Mouse (Mus musculus) heart, adult 9 months (tissue): ENCODE measurements at regions not wholly inside any gene's neighbourhood (a gene's known extent, or its start where the extent isn't known, plus 50 kb on each side); places are given as distances from the start of the nearest gene placed in this dataset.

Experiments
- DNase-seq, 2 experiments: peaks; one replicate each; pipeline ENCODE4 v3.0.0; 2022; ENCODE audit warnings: low spot score in 2 of 2

GRCm38 (mm10) chr4:56619803-56620202 is 120.1 kb upstream of the Gm26657 start:
- DNase-seq, result no peak

GRCm38 (mm10) chr4:56619054-56619453 is 120.8 kb upstream of the Gm26657 start:
- no peak for DNase-seq

- no peak for DNase-seq
Observed at GRCm38 (mm10) chr4:56618433-56618832, 121.4 kb upstream of the Gm26657 start.

GRCm38 (mm10) chr4:56617661-56618360 is 122.1 kb upstream of the Gm26657 start:
- no peak for DNase-seq

GRCm38 (mm10) chr4:56612325-56612724 is 127.5 kb upstream of the Gm26657 start:
- DNase-seq, result peak in 1 of 2 experiments; percentile 13

GRCm38 (mm10) chr4:56611751-56612150 is 128.1 kb upstream of the Gm26657 start:
- no peak for DNase-seq

GRCm38 (mm10) chr4:56610273-56610672 is 129.6 kb upstream of the Gm26657 start:
- DNase-seq, result no peak

GRCm38 (mm10) chr4:56608701-56609100 is 131.2 kb upstream of the Gm26657 start:
- DNase-seq, result no peak

- no peak for DNase-seq
Observed at GRCm38 (mm10) chr4:56598398-56598797, 141.5 kb upstream of the Gm26657 start.

GRCm38 (mm10) chr4:56597931-56598330 is 141.9 kb upstream of the Gm26657 start:
- DNase-seq, result no peak

- no peak for DNase-seq
Observed at GRCm38 (mm10) chr4:56582405-56582804, 157.5 kb upstream of the Gm26657 start.

- DNase-seq, result no peak
Observed at GRCm38 (mm10) chr4:56576837-56577548, 162.9 kb upstream of the Gm26657 start.

- DNase-seq, result no peak
Observed at GRCm38 (mm10) chr4:56552126-56552525, 187.7 kb upstream of the Gm26657 start.

- no peak for DNase-seq
Observed at GRCm38 (mm10) chr4:56533344-56533985, 206.4 kb upstream of the Gm26657 start.

GRCm38 (mm10) chr4:56532921-56533320 is 206.9 kb upstream of the Gm26657 start:
- DNase-seq, result no peak

- DNase-seq, result no peak
Observed at GRCm38 (mm10) chr4:56528571-56528970, 211.3 kb upstream of the Gm26657 start.

- DNase-seq, result no peak
Observed at GRCm38 (mm10) chr4:56524430-56524985, 215.4 kb upstream of the Gm26657 start.

GRCm38 (mm10) chr4:56507770-56508169 is 232.1 kb upstream of the Gm26657 start:
- DNase-seq, result no peak

- no peak for DNase-seq
Observed at GRCm38 (mm10) chr4:56506786-56507185, 233.1 kb upstream of the Gm26657 start.

- no peak for DNase-seq
Observed at GRCm38 (mm10) chr4:56506067-56506466, 233.8 kb upstream of the Gm26657 start.

- DNase-seq, result peak; percentile 60 to 62
Observed at GRCm38 (mm10) chr4:56492537-56493221, 247.2 kb upstream of the Gm26657 start.

- no peak for DNase-seq
Observed at GRCm38 (mm10) chr4:56489361-56489760, 250.5 kb upstream of the Gm26657 start.
